Mouse (Mus musculus) forebrain, embryonic 15.5 days (tissue): ENCODE measurements around the gene Olfr1461. TPM values are rescaled to one million over a fixed set of nuclear protein-coding genes. Genes with fewer than 3 reads are reported as not detected.

ENCODE experiments used
- ATAC-seq: fragments of 200-750 bp; cut with Nextera tagmentation; replicated peaks from 2 replicates; pipeline ENCODE4 v1.8.0; 2017; ENCODE audit warnings: mild to moderate bottlenecking, moderate TSS enrichment, moderate library complexity
- H3K27ac ChIP-seq: fragments of 300-500 bp; sonication (generic); replicated peaks from 2 replicates; pipeline ENCODE4 v1.5.1; 2015; ENCODE audit warnings: mild to moderate bottlenecking, inconsistent platforms
- H3K27me3 ChIP-seq: fragments of 300-500 bp; sonication (generic); 2 replicates; pipeline ENCODE4 v1.6.1; 2015; ENCODE audit warnings: inconsistent platforms
- H3K36me3 ChIP-seq: fragments of 300-500 bp; sonication (generic); 2 replicates; pipeline ENCODE4 v1.6.1; 2015; ENCODE audit warnings: mild to moderate bottlenecking, inconsistent platforms
- H3K4me1 ChIP-seq: fragments of 300-500 bp; sonication (generic); 2 replicates; pipeline ENCODE4 v1.6.1; 2015; ENCODE audit warnings: inconsistent platforms
- H3K4me2 ChIP-seq: fragments of 300-500 bp; sonication (generic); replicated peaks from 2 replicates; pipeline ENCODE4 v1.6.1; 2015; ENCODE audit warnings: mild to moderate bottlenecking, inconsistent platforms
- H3K4me3 ChIP-seq: fragments of 300-500 bp; sonication (generic); 2 replicates; pipeline ENCODE4 v1.5.1; 2015; ENCODE audit warnings: mild to moderate bottlenecking, inconsistent platforms
- H3K9ac ChIP-seq: fragments of 300-500 bp; sonication (generic); replicated peaks from 2 replicates; pipeline ENCODE4 v1.6.1; 2015; ENCODE audit warnings: mild to moderate bottlenecking, inconsistent platforms
- H3K9me3 ChIP-seq: fragments of 300-500 bp; sonication (generic); 2 replicates; pipeline ENCODE4 v1.6.1; 2016; ENCODE audit warnings: inconsistent platforms
- WGBS: fragments of 180-500 bp; shearing (Covaris S2); methylation state at CpG from one replicate; pipeline ENCODE4 v1.1.7; 2015; ENCODE audit warnings: mixed read lengths; 5-methylcytosine and 5-hydroxymethylcytosine counted together
- polyA plus RNA-seq: library from polyadenylated mRNA; unstranded; fragments of >200 nt; fragmentation: Nextera tagmentation; extraction: Ambion mirVana; gene quantifications from 2 replicates; pipeline ENCODE4 v1.2.1, GENCODE M21; 2015

The Olfr1461 gene
- polyA plus RNA-seq, result not detected in 2 replicates

GRCm38 (mm10) chr19:13162700-13163099 lies at the start of gene Olfr1461:
Gene Olfr1461, plus strand, starts transcription at chr19:13163000.
- no peak within 1 kb of the TSS for H3K27ac ChIP-seq
- H3K9me3 ChIP-seq, result no peaks in the 10 kb centered on the region
- no peak within 1 kb of the TSS for H3K4me2 ChIP-seq
- ATAC-seq, result no peak
- no peaks in the 10 kb centered on the region for H3K36me3 ChIP-seq
- H3K4me1 ChIP-seq, result no peaks in the 10 kb centered on the region
- no peak within 1 kb of the TSS for H3K9ac ChIP-seq
- H3K4me3 ChIP-seq, result no peak within 1 kb of the TSS
- no peaks in the 10 kb centered on the region for H3K27me3 ChIP-seq
- 56% methylated on average over 1 of the region's 1 CpGs for WGBS

- H3K4me3 ChIP-seq, result no peak within 1 kb of the TSS
- peaks cover 15% of the 10 kb centered on the region for H3K9me3 ChIP-seq
- no peaks in the 10 kb centered on the region for H3K36me3 ChIP-seq
- no peak within 1 kb of the TSS for H3K4me2 ChIP-seq
- 77% methylated on average over 1 of the region's 1 CpGs for WGBS
- no peak within 1 kb of the TSS for H3K27ac ChIP-seq
- no peak for ATAC-seq
- no peak within 1 kb of the TSS for H3K9ac ChIP-seq
- H3K4me1 ChIP-seq, result no peaks in the 10 kb centered on the region
- no peaks in the 10 kb centered on the region for H3K27me3 ChIP-seq
These were observed 13.4 kb upstream of the Olfr1461 start, which contains the start of gene Olfr1459 for GRCm38 (mm10) chr19:13149449-13149848. Gene Olfr1459, minus strand, starts transcription at chr19:13149549.

GRCm38 (mm10) chr19:13185434-13185833 lies 22.6 kb downstream of the Olfr1461 start, which contains the start of gene Olfr1462:
Gene Olfr1462, plus strand, starts transcription at chr19:13185734.
- H3K27ac ChIP-seq, result no peak within 1 kb of the TSS
- no peak for ATAC-seq
- H3K9ac ChIP-seq, result no peak within 1 kb of the TSS
- no peaks in the 10 kb centered on the region for H3K36me3 ChIP-seq
- H3K4me2 ChIP-seq, result no peak within 1 kb of the TSS
- 83% methylated on average over 1 of the region's 1 CpGs for WGBS
- peaks cover 29% of the 10 kb centered on the region; the same call in 1 of the 2 replicates for H3K9me3 ChIP-seq
- H3K4me1 ChIP-seq, result no peaks in the 10 kb centered on the region
- H3K27me3 ChIP-seq, result no peaks in the 10 kb centered on the region
- H3K4me3 ChIP-seq, result no peak within 1 kb of the TSS

Other genes starting within 250 kb of the Olfr1461 start
- not detected in 2 replicates for gene Olfr1448, start 238.6 kb upstream of the Olfr1461 start, polyA plus RNA-seq
- gene Olfr1449, start 232.2 kb upstream of the Olfr1461 start, polyA plus RNA-seq, result not detected in 2 replicates
- not detected in 2 replicates for gene Olfr1450, start 212.7 kb upstream of the Olfr1461 start, polyA plus RNA-seq
- not detected in 2 replicates for gene Olfr1451, start 168.0 kb upstream of the Olfr1461 start, polyA plus RNA-seq
- not detected in 2 replicates for gene Olfr1453, start 134.7 kb upstream of the Olfr1461 start, polyA plus RNA-seq
- gene Olfr1454, start 102.4 kb upstream of the Olfr1461 start, polyA plus RNA-seq, result not detected in 2 replicates
- not detected in 2 replicates for gene Olfr1457, start 65.1 kb upstream of the Olfr1461 start, polyA plus RNA-seq
- not detected in 2 replicates for gene Olfr1458, start 56.2 kb upstream of the Olfr1461 start, polyA plus RNA-seq
- not detected in 2 replicates for gene Olfr1459, start 13.5 kb upstream of the Olfr1461 start, polyA plus RNA-seq
- not detected in 2 replicates for gene Olfr1462, start 22.7 kb downstream of the Olfr1461 start, polyA plus RNA-seq
- gene Olfr1463, start 68.3 kb downstream of the Olfr1461 start, polyA plus RNA-seq, result not detected in 2 replicates
- gene Olfr1465, start 152.5 kb downstream of the Olfr1461 start, polyA plus RNA-seq, result not detected in 2 replicates
- not detected in 2 replicates for gene Olfr1466, start 175.9 kb downstream of the Olfr1461 start, polyA plus RNA-seq
- gene Olfr1467, start 199.2 kb downstream of the Olfr1461 start, polyA plus RNA-seq, result not detected in 2 replicates
- not detected in 2 replicates for gene Olfr1469, start 244.8 kb downstream of the Olfr1461 start, polyA plus RNA-seq